Mouse (Mus musculus) myocyte (in vitro differentiated cells): ENCODE measurements around the gene Wfdc10. TPM values are rescaled to one million over a fixed set of nuclear protein-coding genes. Genes with fewer than 3 reads are reported as not detected.

Experiments
- H3K27me3 ChIP-seq: one replicate; pipeline ENCODE4 v1.6.1; 2011; ENCODE audit not compliant: control insufficient read depth, insufficient read depth, insufficient read length
- H3K36me3 ChIP-seq: one replicate; pipeline ENCODE4 v1.6.1; 2011; ENCODE audit not compliant: control insufficient read depth, insufficient read depth
- H3K4me2 ChIP-seq: one replicate; pipeline ENCODE4 v1.6.1; 2011; ENCODE audit warnings: low read depth, control low read depth
- H3K4me3 ChIP-seq: one replicate; pipeline ENCODE4 v1.5.1; 2011; ENCODE audit warnings: mild to moderate bottlenecking, control low read depth, moderate library complexity
- H3K79me2 ChIP-seq: one replicate; pipeline ENCODE4 v1.6.1; 2011; ENCODE audit not compliant: control insufficient read depth, insufficient read depth
- H3ac ChIP-seq: one replicate; pipeline ENCODE4 v1.6.1; 2011; ENCODE audit not compliant: control insufficient read depth, insufficient read length
- CEBPB ChIP-seq: IDR thresholded peaks from 2 replicates; pipeline ENCODE4 v1.6.1; 2011; ENCODE audit warnings: mild to moderate bottlenecking, moderate library complexity; ENCODE audit not compliant: poor library complexity, insufficient read depth, severe bottlenecking
- E2F4 ChIP-seq: IDR thresholded peaks from one replicate; pipeline ENCODE4 v1.6.1; 2011; ENCODE audit warnings: mild to moderate bottlenecking, control low read depth, moderate library complexity; ENCODE audit not compliant: insufficient read depth
- MAX ChIP-seq: IDR thresholded peaks from one replicate; pipeline ENCODE4 v1.6.1; 2011; ENCODE audit warnings: low read depth, mild to moderate bottlenecking, control low read depth
- MYOD1 ChIP-seq, 3 experiments: IDR thresholded peaks; one replicate each; pipeline ENCODE4 v1.6.1; 2011; ENCODE audit warnings: control low read depth in 2 of 3, low read depth in 2 of 3, mild to moderate bottlenecking in 2 of 3, moderate library complexity in 1 of 3; ENCODE audit not compliant: insufficient read length in 2 of 3, control insufficient read depth in 1 of 3
- MYOG ChIP-seq, 3 experiments: IDR thresholded peaks; one replicate each; pipeline ENCODE4 v1.6.1; 2011; ENCODE audit warnings: control low read depth in 2 of 3, low read depth in 2 of 3, mild to moderate bottlenecking in 2 of 3; ENCODE audit not compliant: insufficient read length in 2 of 3, control insufficient read depth in 1 of 3, insufficient read depth in 1 of 3
- POLR2A ChIP-seq: IDR thresholded peaks from one replicate; pipeline ENCODE4 v1.6.1; 2011; ENCODE audit warnings: low read depth, mild to moderate bottlenecking, control low read depth, moderate library complexity; ENCODE audit not compliant: insufficient read length
- POLR2AphosphoS2 ChIP-seq: IDR thresholded peaks from one replicate; pipeline ENCODE4 v1.6.1; 2011; ENCODE audit warnings: low read depth, control low read depth; ENCODE audit not compliant: insufficient read length
- REST ChIP-seq: IDR thresholded peaks from one replicate; pipeline ENCODE4 v1.6.1; 2011; ENCODE audit warnings: mild to moderate bottlenecking, control low read depth, moderate library complexity; ENCODE audit not compliant: insufficient read depth, insufficient read length
- SRF ChIP-seq: IDR thresholded peaks from one replicate; pipeline ENCODE4 v1.6.1; 2011; ENCODE audit warnings: low read depth; ENCODE audit not compliant: control insufficient read depth, insufficient read length
- TCF12 ChIP-seq: IDR thresholded peaks from one replicate; pipeline ENCODE4 v1.6.1; 2011; ENCODE audit warnings: mild to moderate bottlenecking, control low read depth; ENCODE audit not compliant: poor library complexity, insufficient read depth, severe bottlenecking
- TCF3 ChIP-seq: IDR thresholded peaks from one replicate; pipeline ENCODE4 v1.6.1; 2011; ENCODE audit warnings: low read depth, control low read depth; ENCODE audit not compliant: insufficient read length
- USF1 ChIP-seq: IDR thresholded peaks from one replicate; pipeline ENCODE4 v1.6.1; 2011; ENCODE audit warnings: low read depth, mild to moderate bottlenecking, control low read depth, moderate library complexity
- polyA plus RNA-seq: library from polyadenylated mRNA; unstranded; fragments of >200 nt; fragmentation: generic; extraction: Trizol; gene quantifications from one replicate; pipeline ENCODE4 v1.2.1, GENCODE M21; 2012; ENCODE audit warnings: missing spikeins

Wfdc10 gene
- polyA plus RNA-seq, 1 experiment = not detected

- H3K4me2 ChIP-seq = no peak overlapping the region
- H3ac ChIP-seq = no peak overlapping the region
- peaks cover 16% of the 10 kb centered on the region for H3K27me3 ChIP-seq
- no peak overlapping the region for H3K4me3 ChIP-seq
- H3K36me3 ChIP-seq = no peaks in the 10 kb centered on the region
- no peaks in the 10 kb centered on the region for H3K79me2 ChIP-seq
- TF ChIP-seq POLR2A = no peak
- no peak for TF ChIP-seq MAX
- TF ChIP-seq MYOD1 (IDR thresholded peaks at IDR 0.05; ENCODE audit: control insufficient read depth in 1 of 3, insufficient read length in 2 of 3, low read depth in 2 of 3) = no peak
- no peak for TF ChIP-seq TCF12
- TF ChIP-seq TCF3 = no peak
- TF ChIP-seq MYOG (IDR thresholded peaks at IDR 0.05; ENCODE audit: control insufficient read depth in 1 of 3, insufficient read depth in 1 of 3, insufficient read length in 2 of 3, low read depth in 2 of 3) = no peak
- no peak for TF ChIP-seq SRF
- no peak for TF ChIP-seq REST
- no peak for TF ChIP-seq POLR2AphosphoS2
Observed at GRCm38 (mm10) chr2:164705328-164705727, 49.5 kb downstream of the Wfdc10 start.

- H3K4me3 ChIP-seq = no peak overlapping the region
Observed at GRCm38 (mm10) chr2:164705991-164706390, 50.1 kb downstream of the Wfdc10 start.

More at GRCm38 (mm10) chr2:164705991-164706390, 50.1 kb downstream of the Wfdc10 start:
- no peak overlapping the region for H3ac ChIP-seq
- H3K36me3 ChIP-seq = no peaks in the 10 kb centered on the region
- H3K79me2 ChIP-seq = no peaks in the 10 kb centered on the region
- peaks cover 11% of the 10 kb centered on the region for H3K27me3 ChIP-seq
- no peak overlapping the region for H3K4me2 ChIP-seq
- TF ChIP-seq POLR2AphosphoS2 (no peak), REST (no peak), POLR2A (no peak), E2F4 (no peak), TCF12 (no peak), CEBPB (no peak), MYOG (IDR thresholded peaks at IDR 0.05; ENCODE audit: control insufficient read depth in 1 of 3, insufficient read depth in 1 of 3, insufficient read length in 2 of 3, low read depth in 2 of 3) (no peak), USF1 (no peak), MYOD1 (IDR thresholded peaks at IDR 0.05; ENCODE audit: control insufficient read depth in 1 of 3, insufficient read length in 2 of 3, low read depth in 2 of 3) (no peak), SRF (no peak), TCF3 (no peak), MAX (no peak)

Other genes starting within 250 kb of the Wfdc10 start
- 52.4 TPM for gene Sdc4, start 212.2 kb upstream of the Wfdc10 start, polyA plus RNA-seq
- 47.6 TPM for gene Sys1, start 199.1 kb upstream of the Wfdc10 start, polyA plus RNA-seq
- 31.6 TPM for gene Gm20458, start 195.1 kb upstream of the Wfdc10 start, polyA plus RNA-seq
- gene Trp53tg5, start 182.3 kb upstream of the Wfdc10 start, polyA plus RNA-seq = not detected
- 16.4 TPM for gene Dbndd2, start 169.9 kb upstream of the Wfdc10 start, polyA plus RNA-seq
- 79.2 TPM for gene Pigt, start 158.5 kb upstream of the Wfdc10 start, polyA plus RNA-seq
- not detected for gene Wfdc2, start 93.6 kb upstream of the Wfdc10 start, polyA plus RNA-seq
- not detected for gene Spint3, start 82.6 kb upstream of the Wfdc10 start, polyA plus RNA-seq
- gene Wfdc6a, start 70.6 kb upstream of the Wfdc10 start, polyA plus RNA-seq = not detected
- not detected for gene Eppin, start 62.5 kb upstream of the Wfdc10 start, polyA plus RNA-seq
- gene Wfdc6b, start 42.5 kb upstream of the Wfdc10 start, polyA plus RNA-seq = not detected
- gene Wfdc8, start 42.4 kb upstream of the Wfdc10 start, polyA plus RNA-seq = not detected
- not detected for gene Wfdc16, start 17.2 kb upstream of the Wfdc10 start, polyA plus RNA-seq
- not detected for gene Wfdc9, start 537 bp downstream of the Wfdc10 start, polyA plus RNA-seq
- gene Wfdc11, start 18.0 kb downstream of the Wfdc10 start, polyA plus RNA-seq = not detected
- 0.04 TPM for gene Wfdc13, start 29.1 kb downstream of the Wfdc10 start, polyA plus RNA-seq
- gene Spint4, start 42.5 kb downstream of the Wfdc10 start, polyA plus RNA-seq = not detected
- gene Spint5, start 59.3 kb downstream of the Wfdc10 start, polyA plus RNA-seq = not detected
- 0.41 TPM for gene Wfdc3, start 89.9 kb downstream of the Wfdc10 start, polyA plus RNA-seq
- 63.0 TPM for gene Dnttip1, start 89.9 kb downstream of the Wfdc10 start, polyA plus RNA-seq
- 103 TPM for gene Ube2c, start 113.9 kb downstream of the Wfdc10 start, polyA plus RNA-seq
- gene Tnnc2, start 123.9 kb downstream of the Wfdc10 start, polyA plus RNA-seq = 3,985 TPM
- gene Snx21, start 129.8 kb downstream of the Wfdc10 start, polyA plus RNA-seq = 29.5 TPM
- gene Acot8, start 148.8 kb downstream of the Wfdc10 start, polyA plus RNA-seq = 24.5 TPM
- 3.3 TPM for gene Zswim3, start 149.1 kb downstream of the Wfdc10 start, polyA plus RNA-seq
- 13.3 TPM for gene Zswim1, start 166.6 kb downstream of the Wfdc10 start, polyA plus RNA-seq
- gene Spata25, start 172.5 kb downstream of the Wfdc10 start, polyA plus RNA-seq = 0.40 TPM
- 202 TPM for gene Ctsa, start 176.8 kb downstream of the Wfdc10 start, polyA plus RNA-seq
- gene Neurl2, start 177.4 kb downstream of the Wfdc10 start, polyA plus RNA-seq = 23.5 TPM
- 117 TPM for gene Pltp, start 201.7 kb downstream of the Wfdc10 start, polyA plus RNA-seq
- 43.2 TPM for gene Pcif1, start 223.3 kb downstream of the Wfdc10 start, polyA plus RNA-seq